14 mouse cellular contexts compared by ENCODE assay signal in genomic region chr11:82619418-82619817, GRCm38 (mm10).
DNase-seq lines count a peak whose midpoint lies in the region; ATAC-seq and TF ChIP-seq lines count a peak whose summit lies in the region.
"Had no signal": no experiment of that assay in that cellular context is flagged by ENCODE, and none has a peak within 500 bp of the region (broad histone marks: within the 10 kb centered on the region; RNA-seq: fewer than 3 reads in every experiment).

No protein-coding gene starts in this region.

- H3K27me3 ChIP-seq in forebrain, postnatal 0 days (ENCODE audit: insufficient read depth, low read length), result no peaks in the 10 kb centered on the region; the same call in 1 of the 2 replicates
- 0 out of 2 replicates have a peak, but pooled peaks cover 5% of the 10 kb centered on the region for H3K27me3 ChIP-seq in forebrain, embryonic 14.5 days (replicated peaks; ENCODE audit: control insufficient read depth, insufficient read depth, low read length)
- H3K27me3 ChIP-seq in liver, embryonic 14.5 days (ENCODE audit: control insufficient read depth, insufficient read depth, low read length), result no peaks in the 10 kb centered on the region

- no peak for TF ChIP-seq EP300 in liver, embryonic 14.5 days (IDR thresholded peaks at IDR 0.05; ENCODE audit: low read depth)

- TF ChIP-seq CTCF in forebrain, postnatal 0 days (IDR thresholded peaks at IDR 0.05; ENCODE audit: low read depth), result peak; percentile 35
- TF ChIP-seq CTCF in liver, embryonic 14.5 days (IDR thresholded peaks at IDR 0.05; ENCODE audit: low read depth), result peak; percentile 68

- H3K4me1 ChIP-seq in forebrain, postnatal 0 days (ENCODE audit: insufficient read depth), result peaks cover 3% of the 10 kb centered on the region; the same call in 1 of the 2 replicates
- peaks cover 3% of the 10 kb centered on the region; the same call in 1 of the 2 replicates for H3K4me1 ChIP-seq in forebrain, embryonic 14.5 days (ENCODE audit: control insufficient read depth, insufficient read depth, low read length)
- no peaks in the 10 kb centered on the region for H3K4me1 ChIP-seq in liver, embryonic 14.5 days (replicated peaks; ENCODE audit: control insufficient read depth in 2 of 2, insufficient read depth in 2 of 2, low read length in 1 of 2)

- WGBS in forebrain, postnatal 0 days, result 77% methylated on average over 2 of the region's 2 CpGs
- WGBS in forebrain, embryonic 14.5 days, result 63% methylated on average over 2 of the region's 2 CpGs
- WGBS in liver, embryonic 14.5 days (ENCODE audit: insufficient replicate concordance), result 26% methylated on average over 2 of the region's 2 CpGs

- H3K4me2 ChIP-seq in forebrain, postnatal 0 days (ENCODE audit: low read depth), result no peak overlapping the region
- no peak overlapping the region for H3K4me2 ChIP-seq in forebrain, embryonic 14.5 days (ENCODE audit: low read length)
- no peak overlapping the region for H3K4me2 ChIP-seq in liver, embryonic 14.5 days (ENCODE audit: low read depth)
- H3K4me2 ChIP-seq: midbrain, embryonic 12.5 days had no signal

- H3K36me3 ChIP-seq in forebrain, postnatal 0 days (ENCODE audit: insufficient read depth), result no peaks in the 10 kb centered on the region
- no peaks in the 10 kb centered on the region for H3K36me3 ChIP-seq in forebrain, embryonic 14.5 days (ENCODE audit: control insufficient read depth, insufficient read depth, low read length)
- H3K36me3 ChIP-seq in liver, embryonic 14.5 days (replicated peaks; ENCODE audit: control insufficient read depth, insufficient read depth, low read depth), result no peaks in the 10 kb centered on the region
- H3K36me3 ChIP-seq: midbrain, embryonic 12.5 days had no signal

- no peak overlapping the region for H3K4me3 ChIP-seq in forebrain, postnatal 0 days (ENCODE audit: low read depth, low read length)
- H3K4me3 ChIP-seq in forebrain, embryonic 14.5 days (ENCODE audit: low read depth, low read length), result no peak overlapping the region
- H3K4me3 ChIP-seq in liver, embryonic 14.5 days (ENCODE audit: insufficient read depth in 1 of 2, low read depth in 2 of 2, low read length in 2 of 2), result no peak overlapping the region
- H3K4me3 ChIP-seq: midbrain, embryonic 12.5 days had no signal

- no peak for DNase-seq in forebrain, postnatal 0 days
- DNase-seq in forebrain, embryonic 14.5 days (ENCODE audit: low spot score), result no peak
- no peak for DNase-seq in liver, embryonic 14.5 days (ENCODE audit: low read depth in 3 of 3, low spot score in 3 of 3)
- DNase-seq in liver (no peak), A20 (ENCODE audit: low read depth, low spot score) (peak; percentile 18), ZHBTc4 (ENCODE audit: low read depth, low spot score) (peak; percentile 51)
- DNase-seq in adrenal gland, adult 2 months, result no peak
- no peak for DNase-seq in ovary, adult 18-20 months (ENCODE audit: low spot score)
- DNase-seq: adrenal gland, postnatal 25 days; cerebellum, adult 11 months; left cerebral cortex, postnatal 4 days; lung, postnatal 14 days; thymus, adult 18-20 months had no signal

- no peaks in the 10 kb centered on the region for H3K9me3 ChIP-seq in forebrain, postnatal 0 days (ENCODE audit: low read length)
- no peaks in the 10 kb centered on the region for H3K9me3 ChIP-seq in forebrain, embryonic 14.5 days (replicated peaks; ENCODE audit: control insufficient read depth, low read length)
- no peaks in the 10 kb centered on the region for H3K9me3 ChIP-seq in liver, embryonic 14.5 days (ENCODE audit: control insufficient read depth, low read length)
- H3K9me3 ChIP-seq: midbrain, embryonic 12.5 days had no signal

- no peak overlapping the region for H3K9ac ChIP-seq in forebrain, postnatal 0 days
- H3K9ac ChIP-seq in forebrain, embryonic 14.5 days (ENCODE audit: low read length), result no peak overlapping the region
- no peak overlapping the region for H3K9ac ChIP-seq in liver, embryonic 14.5 days (replicated peaks)
- H3K9ac ChIP-seq: midbrain, embryonic 12.5 days had no signal

- ATAC-seq in forebrain, postnatal 0 days, result no peak
- no peak for ATAC-seq in forebrain, embryonic 14.5 days
- ATAC-seq in liver, embryonic 14.5 days (ENCODE audit: insufficient read depth), result no peak

- no peak overlapping the region for H3K27ac ChIP-seq in forebrain, postnatal 0 days (ENCODE audit: low read depth, low read length)
- no peak overlapping the region for H3K27ac ChIP-seq in forebrain, embryonic 14.5 days (ENCODE audit: low read depth, low read length)
- no peak overlapping the region for H3K27ac ChIP-seq in liver, embryonic 14.5 days
- H3K27ac ChIP-seq: midbrain, embryonic 12.5 days had no signal

Comparison
In these comparisons a context has a peak if more than half of its experiments do, and no peak if none do; other contexts are left out.
1. DNase-seq: peak in A20 (single experiment) and ZHBTc4 (single experiment); none in forebrain, postnatal 0 days (single experiment), forebrain, embryonic 14.5 days (single experiment), liver, embryonic 14.5 days (0 of 3), liver (single experiment), adrenal gland, adult 2 months (single experiment) and ovary, adult 18-20 months (single experiment).